In the genomic region with DNA sequence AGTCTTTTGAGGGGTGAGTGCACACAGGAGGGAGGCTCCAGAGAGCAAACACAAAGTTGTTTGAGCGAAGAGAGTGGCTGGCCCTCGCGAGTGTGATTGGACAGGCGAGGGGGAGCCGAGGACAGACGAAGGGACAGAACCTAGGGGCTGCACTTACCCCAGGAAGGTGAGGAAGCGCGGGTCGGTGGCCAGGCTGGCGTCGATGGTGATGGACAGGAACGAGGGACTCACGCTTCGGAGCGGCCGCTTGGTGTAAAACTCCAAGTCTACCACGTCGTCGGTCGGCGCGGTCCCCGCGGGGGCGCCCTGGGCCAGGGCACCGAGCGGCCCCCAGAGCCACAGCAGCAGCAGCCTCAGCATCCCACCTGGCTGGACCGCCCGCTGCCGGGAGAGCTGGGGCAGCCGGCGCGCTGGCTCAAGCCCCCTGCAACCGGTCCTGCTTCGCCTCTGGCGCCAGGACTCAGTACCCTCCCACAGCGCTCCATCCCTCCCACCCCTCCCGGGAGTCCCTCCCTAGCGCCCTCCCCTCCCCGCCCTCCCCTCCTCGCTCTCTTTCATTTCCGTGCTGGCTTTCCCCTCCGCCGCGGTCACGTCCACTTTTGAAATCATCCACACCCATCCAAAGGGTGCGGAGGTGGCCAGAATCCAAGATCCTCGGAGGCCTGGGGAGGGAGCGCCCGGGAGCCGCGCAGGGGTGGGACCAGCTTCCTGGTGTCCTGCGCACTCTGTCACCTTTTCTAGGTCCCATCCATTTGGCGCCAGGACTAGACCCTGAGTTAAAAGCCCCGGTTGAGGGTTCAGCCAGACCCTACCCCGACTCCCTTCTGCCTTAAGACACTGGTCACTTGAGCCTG, we compare ENCODE assay signal across 8 mouse cellular contexts. TPM values are rescaled to one million over a fixed set of nuclear protein-coding genes. Genes with fewer than 3 reads are reported as not detected.
DNase-seq lines count a peak whose midpoint lies in the region; ATAC-seq and TF ChIP-seq lines count a peak whose summit lies in the region.

Gene Hpse, minus strand, starts transcription at position 482 of the 854 bp plus-strand sequence.

- H3K4me2 ChIP-seq in CH12.LX (ENCODE audit: insufficient read depth, low read depth, poor library complexity, severe bottlenecking): peak within 1 kb of the TSS; percentile 70
- H3K4me2 ChIP-seq in forebrain, embryonic 14.5 days (ENCODE audit: low read length): peak within 1 kb of the TSS; percentile 94

- H3K9ac ChIP-seq in CH12.LX (ENCODE audit: insufficient read depth, low read depth): peak within 1 kb of the TSS; percentile 24
- peak within 1 kb of the TSS; percentile 58 for H3K9ac ChIP-seq in forebrain, embryonic 14.5 days (ENCODE audit: low read length)

- no peak for TF ChIP-seq EP300 in CH12.LX (IDR thresholded peaks at IDR 0.05; ENCODE audit: low read length)

- no peak within 1 kb of the TSS for H3K27ac ChIP-seq in CH12.LX (ENCODE audit: insufficient read depth, low read depth)
- H3K27ac ChIP-seq in forebrain, embryonic 14.5 days (ENCODE audit: low read depth, low read length): no peak within 1 kb of the TSS

- ATAC-seq in forebrain, embryonic 14.5 days: peak; percentile 63
- peak; percentile 59 for ATAC-seq in megakaryocyte progenitor cell, adult 5-6 weeks (replicated peaks; ENCODE audit: poor library complexity)
- no peak for ATAC-seq in erythroid progenitor cell, adult 5-6 weeks (replicated peaks; ENCODE audit: low FRiP score, poor library complexity, severe bottlenecking)

- H3K4me1 ChIP-seq in CH12.LX (ENCODE audit: control insufficient read depth in 1 of 2, insufficient read depth in 2 of 2): 0 out of 4 replicates have a peak, but pooled peaks cover 0 to 2% of the 10 kb centered on the region in 2 experiments
- H3K4me1 ChIP-seq in forebrain, embryonic 14.5 days (ENCODE audit: control insufficient read depth, insufficient read depth, low read length): no peaks in the 10 kb centered on the region

- under 1% methylated on average over 35 of the region's 56 CpGs for WGBS in forebrain, embryonic 14.5 days
- WGBS in large intestine, adult 2 months: under 1% methylated on average over 55 of the region's 56 CpGs

- H3K9me3 ChIP-seq in CH12.LX (replicated peaks; ENCODE audit: low read length): peaks cover 4% of the 10 kb centered on the region
- no peaks in the 10 kb centered on the region for H3K9me3 ChIP-seq in forebrain, embryonic 14.5 days (replicated peaks; ENCODE audit: control insufficient read depth, low read length)

- peak within 1 kb of the TSS; percentile 41 to 62 (median 49) for H3K4me3 ChIP-seq in CH12.LX (replicated peaks in 1 of 3; ENCODE audit: low read depth in 2 of 3, low read length in 2 of 3, poor library complexity in 1 of 3)
- peak within 1 kb of the TSS; percentile 43 for H3K4me3 ChIP-seq in forebrain, embryonic 14.5 days (ENCODE audit: low read depth, low read length)

- in situ Hi-C loops in CH12.LX (cut with MboI; ENCODE audit: low pct_ligation_motif_present, low pct_unique_long_range_greater_than_20kb, low sequenced_read_pairs): loop anchor here (10.0 kb wide), 1 partner anchor 55 kb away; no protein-coding TSS in a partner anchor

- H3K36me3 ChIP-seq in CH12.LX (replicated peaks in 1 of 2; ENCODE audit: control insufficient read depth in 1 of 2, insufficient read depth in 1 of 2, low read length in 1 of 2): no peaks in the 10 kb centered on the region
- H3K36me3 ChIP-seq in forebrain, embryonic 14.5 days (ENCODE audit: control insufficient read depth, insufficient read depth, low read length): no peaks in the 10 kb centered on the region

- TF ChIP-seq CTCF in CH12.LX (conservative IDR thresholded peaks at IDR 0.05 in 1 of 2, IDR thresholded peaks at IDR 0.05 in 1 of 2; ENCODE audit: low read depth in 2 of 2, low read length in 2 of 2): peak in 1 of 2 experiments; percentile 44; a peak in 2 of 4 replicates

- dilution Hi-C loops in CH12.LX (cut with MboI; ENCODE audit: extremely low pct_ligation_motif_present, extremely low pct_unique_long_range_greater_than_20kb, low sequenced_read_pairs): no loop called here

- DNase-seq in CH12.LX (ENCODE audit: extremely low read depth): no peak
- peak; percentile 8 to 35 for DNase-seq in adrenal gland, adult 18-20 months (ENCODE audit: low spot score in 2 of 2)
- peak; percentile 42 for DNase-seq in forebrain, embryonic 14.5 days (ENCODE audit: low spot score)
- peak; percentile 40 to 49 for DNase-seq in heart, postnatal 36 days
- DNase-seq in large intestine, adult 2 months (ENCODE audit: low read depth, low spot score): peak; percentile 88
- DNase-seq in spleen, postnatal 10 days (ENCODE audit: low spot score in 2 of 2): peak; percentile 22 to 64

- TF ChIP-seq POLR2A in CH12.LX (IDR thresholded peaks at IDR 0.05; ENCODE audit: low read depth, low read length): peak; percentile 51

- H3K79me2 ChIP-seq in CH12.LX (replicated peaks; ENCODE audit: control insufficient read depth, extremely low read depth, insufficient read depth, poor library complexity, severe bottlenecking): no peaks in the 10 kb centered on the region

- H3K27me3 ChIP-seq in CH12.LX (replicated peaks): no peaks in the 10 kb centered on the region
- H3K27me3 ChIP-seq in forebrain, embryonic 14.5 days (replicated peaks; ENCODE audit: control insufficient read depth, insufficient read depth, low read length): no peaks in the 10 kb centered on the region; the same call in 1 of the 2 replicates

- intact Hi-C loops in heart, postnatal 36 days (cut with DNase I): no loop called here

- TF ChIP-seq RAD21 in CH12.LX (IDR thresholded peaks at IDR 0.05; ENCODE audit: low read depth, low read length): peak; percentile 23

TF ChIP-seq in CH12.LX, 34 proteins besides CTCF, POLR2A, EP300 and RAD21:
- TF ChIP-seq MXI1 (IDR thresholded peaks at IDR 0.05; ENCODE audit: low read depth, low read length): no peak
- no peak for TF ChIP-seq MAX (IDR thresholded peaks at IDR 0.05; ENCODE audit: low read length)
- peak; percentile 21; the same call in 1 of the 2 replicates for TF ChIP-seq SMC3 (IDR thresholded peaks at IDR 0.05; ENCODE audit: low read depth, low read length)
- no peak for TF ChIP-seq JUND (conservative IDR thresholded peaks at IDR 0.05; ENCODE audit: low read depth, low read length)
- TF ChIP-seq USF2 (conservative IDR thresholded peaks at IDR 0.05; ENCODE audit: low read depth, low read length): no peak
- 0 out of 2 replicates have a peak, but pooled peaks have one; percentile 17 for TF ChIP-seq TCF12 (IDR thresholded peaks at IDR 0.05; ENCODE audit: low read depth, low read length)
- no peak for TF ChIP-seq GABPA (IDR thresholded peaks at IDR 0.05; ENCODE audit: insufficient replicate concordance, low read depth, low read length)
- peak; percentile 53; the same call in 1 of the 2 replicates for TF ChIP-seq MAZ (IDR thresholded peaks at IDR 0.05; ENCODE audit: low read depth, low read length)
- TF ChIP-seq E2F4 (IDR thresholded peaks at IDR 0.05; ENCODE audit: insufficient replicate concordance, low read depth, low read length): no peak
- peak; percentile 41; the same call in 1 of the 2 replicates for TF ChIP-seq NELFE (IDR thresholded peaks at IDR 0.05; ENCODE audit: low read depth, low read length)
- no peak for TF ChIP-seq ZNF384 (IDR thresholded peaks at IDR 0.05; ENCODE audit: low read depth, low read length)

RNA-seq across cellular contexts. Expression of gene Hpse, which starts in this region (rescaled TPM):
- total RNA-seq in CH12.LX (2012; rRNA removed) (8.0 and 9.5 TPM in 2 replicates), CH12.LX (2014; rRNA removed) (3.8 and 4.0 TPM in 2 replicates)
- 3.3 and 3.7 TPM in 2 replicates for polyA plus RNA-seq in CH12.LX (2012; ENCODE audit: insufficient read length, low read depth)
- total RNA-seq in adrenal gland, adult 18-20 months (2021): 1 to 10 TPM in 1 of 2 experiments, under 1 TPM in 1; 0.66 to 1.5 TPM
- polyA plus RNA-seq in forebrain, embryonic 14.5 days (2014; fragmentation: Nextera tagmentation; extraction: Ambion mirVana): 0.33 and 0.41 TPM in 2 replicates
- 1 to 10 TPM in 1 of 2 experiments, under 1 TPM in 1; 0.97 to 1.3 TPM for total RNA-seq in heart, postnatal 36 days (2021)
- 5.8 and 7.5 TPM in 2 replicates for polyA plus RNA-seq in large intestine, adult 2 months (2012; rRNA removed)
- 20.9 and 26.2 TPM in 2 replicates for total RNA-seq in megakaryocyte progenitor cell, adult 5-6 weeks (2015)
- 24.9 and 25.6 TPM in 2 replicates for total RNA-seq in megakaryocyte progenitor cell, adult 5-6 weeks (2017)
- 2.5 and 4.0 TPM in 2 replicates for total RNA-seq in erythroid progenitor cell, adult 5-6 weeks (2015; ENCODE audit: low replicate concordance)
- 1.7 and 6.2 TPM in 2 replicates for total RNA-seq in erythroid progenitor cell, adult 5-6 weeks (2017; ENCODE audit: low replicate concordance)

Comparison
In these comparisons a context has a peak if more than half of its experiments do, and no peak if none do; other contexts are left out.
1. Peak in DNase-seq, ATAC-seq, H3K4me3 ChIP-seq, H3K9ac ChIP-seq and H3K4me2 ChIP-seq in forebrain, embryonic 14.5 days; RNA of the gene not detected or under 1 TPM.